Mouse (Mus musculus) midbrain, embryonic 11.5 days (tissue): ENCODE results near the gene Sbno2. TPM values are rescaled to one million over a fixed set of nuclear protein-coding genes. Genes with fewer than 3 reads are reported as not detected.

Experiments used
- ATAC-seq: fragments of 200-750 bp; cut with Nextera tagmentation; 2 replicates; pipeline ENCODE4 v1.8.0; 2017; ENCODE audit warnings: moderate TSS enrichment, moderate library complexity; ENCODE audit not compliant: low FRiP score
- DNase-seq: peaks from one replicate; pipeline ENCODE4 v3.0.0; 2015; ENCODE audit warnings: low spot score; ENCODE audit errors: missing footprints
- H3K27ac ChIP-seq: fragments of 300-500 bp; sonication (generic); 2 replicates; pipeline ENCODE4 v1.5.1; 2014; ENCODE audit warnings: low read depth, low read length
- H3K27me3 ChIP-seq: fragments of 300-500 bp; sonication (generic); 2 replicates; pipeline ENCODE4 v1.6.1; 2014; ENCODE audit warnings: mild to moderate bottlenecking, low read length, moderate library complexity, mixed read lengths; ENCODE audit not compliant: control insufficient read depth, insufficient read depth
- H3K36me3 ChIP-seq: fragments of 300-500 bp; sonication (generic); 2 replicates; pipeline ENCODE4 v1.6.1; 2014; ENCODE audit warnings: mild to moderate bottlenecking, low read length, moderate library complexity, mixed read lengths; ENCODE audit not compliant: control insufficient read depth, insufficient read depth
- H3K4me1 ChIP-seq: fragments of 300-500 bp; sonication (generic); 2 replicates; pipeline ENCODE4 v1.6.1; 2014; ENCODE audit warnings: low read length; ENCODE audit not compliant: control insufficient read depth, insufficient read depth
- H3K4me2 ChIP-seq: fragments of 300-500 bp; sonication (generic); 2 replicates; pipeline ENCODE4 v1.6.1; 2014; ENCODE audit warnings: mild to moderate bottlenecking, moderate library complexity
- H3K4me3 ChIP-seq: fragments of 300-500 bp; sonication (generic); 2 replicates; pipeline ENCODE4 v1.5.1; 2014; ENCODE audit warnings: low read depth, low read length
- H3K9ac ChIP-seq: fragments of 300-500 bp; sonication (generic); 2 replicates; pipeline ENCODE4 v1.6.1; 2014; ENCODE audit warnings: low read length
- H3K9me3 ChIP-seq: fragments of 300-500 bp; sonication (generic); 2 replicates; pipeline ENCODE4 v1.6.1; 2016; ENCODE audit warnings: low read length; ENCODE audit not compliant: control insufficient read depth
- WGBS: fragments of 180-500 bp; shearing (Covaris S2); extraction: QIAGEN DNeasy Blood & Tissue Kit; methylation state at CpG from one replicate; pipeline ENCODE4 v1.1.7; 2014; 5-methylcytosine and 5-hydroxymethylcytosine counted together
- polyA plus RNA-seq: library from polyadenylated mRNA; unstranded; fragments of >200 nt; fragmentation: Nextera tagmentation; extraction: Ambion mirVana; gene quantifications from 2 replicates; pipeline ENCODE4 v1.2.1, GENCODE M21; 2014

Sbno2 gene
- polyA plus RNA-seq, 1 experiment from 2014 or later, result 7.0 TPM

DNA sequence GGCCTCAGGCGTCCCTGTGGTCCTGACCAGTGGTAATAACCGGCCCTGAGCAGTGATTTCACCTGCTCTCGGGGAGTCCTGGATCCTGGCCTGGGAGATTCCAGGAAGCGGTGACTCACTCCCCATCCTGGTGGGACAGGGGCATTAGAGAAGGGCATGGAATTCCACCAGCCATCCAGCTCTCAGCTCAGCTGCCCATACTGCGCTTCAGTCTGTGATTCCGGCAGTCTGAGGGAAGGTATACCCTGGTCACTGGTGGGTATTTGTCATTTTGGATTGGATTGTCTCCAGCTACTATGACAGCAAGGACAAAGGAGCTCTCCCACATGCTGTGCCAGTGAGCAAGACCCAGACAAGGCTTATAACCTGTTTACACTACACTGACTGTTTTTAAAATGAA is 2.3 kb upstream of the Sbno2 start:
- Histone ChIP-seq H3K9me3 (no peaks in the 10 kb centered on the region), H3K4me2 (no peak overlapping the region), H3K4me1 (0 out of 2 replicates have a peak, but pooled peaks cover 2% of the 10 kb centered on the region), H3K4me3 (no peak overlapping the region), H3K27ac (no peak overlapping the region), H3K36me3 (no peaks in the 10 kb centered on the region), H3K9ac (no peak overlapping the region), H3K27me3 (no peaks in the 10 kb centered on the region)
- no peak for DNase-seq
- ATAC-seq, result no peak
- 67% methylated on average over 6 of the region's 6 CpGs for WGBS

DNA sequence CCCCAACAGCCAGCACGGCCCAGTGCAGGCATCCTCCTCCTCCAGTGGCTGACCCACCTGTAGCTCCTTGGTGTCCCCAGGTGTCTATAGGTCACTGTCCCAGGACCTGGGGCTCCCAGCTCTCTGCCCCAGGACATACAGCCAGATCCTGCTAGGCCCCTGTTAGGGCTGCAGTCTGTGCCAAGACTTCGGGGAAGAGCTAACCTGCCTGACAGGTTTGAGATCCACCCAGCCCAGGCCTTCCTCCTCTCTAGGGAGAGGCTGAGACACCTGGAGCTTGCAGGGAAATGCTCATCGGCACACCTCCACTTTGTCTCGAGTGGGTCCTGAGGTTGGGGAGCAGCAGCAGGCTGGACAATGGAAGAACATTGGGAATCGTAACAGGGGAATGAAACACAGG is 555 bp upstream of the Sbno2 start:
- Histone ChIP-seq H3K27ac (no peak overlapping the region), H3K9me3 (no peaks in the 10 kb centered on the region), H3K4me1 (peaks cover 8% of the 10 kb centered on the region; the same call in 1 of the 2 replicates), H3K4me3 (no peak overlapping the region), H3K36me3 (no peaks in the 10 kb centered on the region), H3K9ac (no peak overlapping the region), H3K4me2 (no peak overlapping the region), H3K27me3 (no peaks in the 10 kb centered on the region)
- no peak for ATAC-seq
- no peak for DNase-seq
- 80% methylated on average over 5 of the region's 5 CpGs for WGBS

DNA sequence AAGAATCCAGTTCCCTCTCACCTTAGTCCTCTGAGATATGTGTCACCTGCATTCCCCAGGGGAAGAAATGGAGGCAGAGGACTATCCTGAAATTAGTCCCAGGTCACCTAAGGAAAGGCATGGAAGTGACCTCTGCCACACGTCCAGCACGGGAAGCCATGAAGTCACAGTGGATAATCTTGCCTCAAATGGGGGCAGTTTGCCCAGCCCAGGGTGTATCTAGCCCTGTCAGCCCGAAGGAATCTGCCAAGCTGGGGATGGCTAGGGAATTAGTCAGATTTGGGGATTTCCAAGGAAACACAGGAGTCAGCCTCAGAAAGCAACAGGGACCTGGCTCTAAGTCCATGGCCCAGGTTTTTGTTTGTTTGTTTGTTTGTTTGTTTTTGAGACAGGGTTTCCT is 1.2 kb downstream of the Sbno2 start:
- no peaks in the 10 kb centered on the region for H3K27me3 ChIP-seq
- no peak overlapping the region for H3K27ac ChIP-seq
- no peaks in the 10 kb centered on the region for H3K9me3 ChIP-seq
- no peak overlapping the region for H3K4me3 ChIP-seq
- ATAC-seq (no peak), DNase-seq (no peak)
- H3K4me2 ChIP-seq, result no peak overlapping the region
- H3K36me3 ChIP-seq, result no peaks in the 10 kb centered on the region
- 77% methylated on average over 3 of the region's 3 CpGs for WGBS
- no peak overlapping the region for H3K9ac ChIP-seq
- peaks cover 8% of the 10 kb centered on the region; the same call in 1 of the 2 replicates for H3K4me1 ChIP-seq

DNA sequence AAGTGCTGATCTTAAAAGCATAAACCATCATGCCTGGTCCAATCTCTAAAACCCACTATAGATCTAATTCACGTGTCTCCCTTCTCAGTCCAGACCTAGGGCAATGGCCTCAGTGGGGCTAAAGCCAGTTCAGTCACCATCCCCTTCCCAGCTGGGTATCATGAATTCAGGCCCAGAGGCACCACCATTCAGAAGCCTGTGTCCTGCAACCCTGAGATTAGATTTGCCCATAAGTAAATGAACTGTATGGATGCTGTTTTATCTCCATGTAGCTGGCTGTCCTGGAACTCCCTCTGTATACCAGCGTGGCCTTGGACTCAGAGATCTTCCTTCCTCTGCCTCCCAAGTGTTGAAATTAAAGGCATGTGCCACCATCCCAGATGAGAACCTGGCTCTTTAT is 2.3 kb downstream of the Sbno2 start:
- WGBS, result 76% methylated on average over 2 of the region's 2 CpGs
- Histone ChIP-seq H3K27ac (no peak overlapping the region), H3K36me3 (no peaks in the 10 kb centered on the region), H3K9me3 (no peaks in the 10 kb centered on the region), H3K9ac (peak overlapping the region; percentile 91), H3K4me3 (no peak overlapping the region), H3K4me1 (peaks cover 8% of the 10 kb centered on the region; the same call in 1 of the 2 replicates), H3K27me3 (no peaks in the 10 kb centered on the region), H3K4me2 (peak overlapping the region; percentile 60; the same call in 1 of the 2 replicates)
- DNase-seq (no peak), ATAC-seq (0 out of 2 replicates have a peak, but pooled peaks have one; percentile 8)

DNA sequence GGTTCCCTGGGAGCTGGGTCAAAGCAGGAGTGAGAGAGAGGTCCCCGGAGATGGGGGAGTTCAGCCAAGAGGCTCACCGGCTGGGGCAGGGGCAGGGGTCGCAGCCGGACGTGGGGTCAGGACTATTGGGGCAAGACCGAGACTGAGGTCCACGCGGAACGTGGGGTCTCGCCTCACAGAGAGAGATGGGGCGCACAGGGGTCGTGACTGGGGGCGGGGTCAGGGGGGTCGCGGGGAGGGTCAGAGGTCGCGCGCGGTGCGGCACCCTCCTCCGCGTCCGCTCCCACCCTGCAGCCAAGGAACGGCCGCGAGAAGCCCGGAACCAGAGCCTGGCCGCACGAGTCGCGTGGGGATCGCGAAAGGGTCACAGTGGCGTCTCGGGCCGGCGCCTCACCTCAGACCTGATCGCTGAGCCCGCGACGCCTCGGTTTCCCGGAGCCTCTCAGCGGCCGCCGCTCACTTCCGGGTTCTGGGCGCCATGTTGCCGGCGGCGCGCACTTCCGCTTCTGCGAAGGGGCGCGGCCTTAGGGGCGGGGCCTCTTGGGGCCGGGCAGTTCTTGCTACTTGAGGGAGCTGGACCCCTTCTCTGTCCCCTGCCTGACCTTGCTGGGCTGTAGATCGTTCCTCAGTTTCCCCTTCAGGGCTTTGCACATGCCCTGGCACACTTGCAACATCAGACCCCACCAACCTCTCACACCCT is 3.0 kb downstream of the Sbno2 start:
- Histone ChIP-seq H3K4me1 (peaks cover 8% of the 10 kb centered on the region; the same call in 1 of the 2 replicates), H3K9ac (peak overlapping the region; percentile 91), H3K27me3 (no peaks in the 10 kb centered on the region), H3K9me3 (no peaks in the 10 kb centered on the region), H3K27ac (0 out of 2 replicates have a peak overlapping the region, but pooled peaks have one; percentile 8), H3K4me2 (peak overlapping the region; percentile 60), H3K36me3 (no peaks in the 10 kb centered on the region), H3K4me3 (peak overlapping the region; percentile 95)
- 0% methylated on average over 56 of the region's 59 CpGs for WGBS
- DNase-seq (peak; percentile 99), ATAC-seq (peak; percentile 92)

DNA sequence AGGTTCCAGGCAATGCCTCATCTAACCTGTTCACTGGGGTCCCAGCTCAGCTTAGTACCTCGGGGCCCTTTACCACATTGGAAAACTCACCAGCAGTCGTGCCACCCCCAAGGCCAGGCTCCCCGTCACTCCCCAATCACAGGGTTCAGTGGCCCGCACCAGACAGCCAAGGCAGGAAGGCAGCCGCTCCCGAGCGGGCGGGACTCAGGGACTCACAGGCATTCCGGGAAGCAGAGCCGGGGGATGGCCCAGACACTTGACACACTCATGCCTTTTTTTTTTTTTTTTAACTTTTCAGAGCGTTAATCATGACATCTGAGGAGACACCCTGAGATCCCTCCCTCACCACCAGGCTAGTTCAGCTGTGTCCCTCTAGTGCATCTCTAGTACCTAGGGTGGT is 4.4 kb downstream of the Sbno2 start:
- Histone ChIP-seq H3K4me1 (peaks cover 11% of the 10 kb centered on the region; the same call in 1 of the 2 replicates), H3K36me3 (no peaks in the 10 kb centered on the region), H3K4me2 (no peak overlapping the region)

DNA sequence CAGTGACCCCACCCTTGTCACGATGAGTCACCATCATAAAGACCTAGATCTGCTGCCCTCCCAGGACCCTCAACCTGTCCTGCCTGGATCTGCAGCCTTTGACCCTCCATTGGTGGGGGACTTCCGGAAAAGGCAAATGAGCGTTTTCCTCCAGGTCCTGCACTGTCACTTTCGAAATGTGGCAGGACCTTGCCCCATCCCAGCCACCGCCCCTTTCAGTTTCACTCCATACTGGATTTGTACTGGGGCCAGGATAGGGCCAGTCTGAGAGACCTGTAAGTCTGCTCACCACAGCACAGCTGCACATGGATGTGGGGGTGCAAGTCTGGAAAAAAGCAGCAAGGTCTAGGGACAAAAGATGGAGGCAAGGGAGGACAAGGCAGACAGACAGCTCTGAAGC is 6.7 kb downstream of the Sbno2 start:
- DNase-seq (no peak), ATAC-seq (no peak)
- Histone ChIP-seq H3K4me1 (peaks cover 11% of the 10 kb centered on the region; the same call in 1 of the 2 replicates), H3K9me3 (no peaks in the 10 kb centered on the region), H3K4me2 (no peak overlapping the region), H3K27ac (no peak overlapping the region), H3K27me3 (no peaks in the 10 kb centered on the region), H3K9ac (no peak overlapping the region), H3K36me3 (no peaks in the 10 kb centered on the region), H3K4me3 (no peak overlapping the region)
- 89% methylated on average over 5 of the region's 5 CpGs for WGBS

More for the DNA sequence above, 4.4 kb downstream of the Sbno2 start:
- no peak overlapping the region for H3K4me3 ChIP-seq
- ATAC-seq (no peak), DNase-seq (no peak)
- no peaks in the 10 kb centered on the region for H3K27me3 ChIP-seq
- H3K9me3 ChIP-seq, result no peaks in the 10 kb centered on the region
- WGBS, result 69% methylated on average over 11 of the region's 11 CpGs
- no peak overlapping the region for H3K27ac ChIP-seq
- H3K9ac ChIP-seq, result no peak overlapping the region

DNA sequence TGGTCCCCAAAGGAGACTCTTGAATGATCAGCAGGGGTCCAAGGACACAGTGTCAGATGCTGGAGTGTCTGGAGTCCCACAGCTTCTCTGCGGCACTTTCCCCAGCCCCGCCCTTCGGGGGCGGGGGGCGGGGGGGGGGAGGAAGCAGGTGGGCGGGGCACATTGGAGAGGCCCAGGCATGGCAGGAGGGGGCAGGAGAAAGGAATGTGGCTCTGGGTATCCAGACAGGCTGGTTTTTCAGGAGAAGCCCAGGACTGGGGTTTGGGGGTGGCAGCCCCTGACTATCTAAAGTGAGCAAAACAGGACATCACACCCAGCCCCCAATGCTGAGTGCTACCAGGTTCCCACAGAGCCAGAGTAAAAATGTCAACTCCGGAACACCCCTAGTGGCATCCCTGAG is 8.1 kb downstream of the Sbno2 start:
- H3K27ac ChIP-seq, result no peak overlapping the region
- DNase-seq, result no peak
- H3K4me1 ChIP-seq, result peaks cover 8% of the 10 kb centered on the region; the same call in 1 of the 2 replicates
- WGBS, result 29% methylated on average over 5 of the region's 7 CpGs
- ATAC-seq, result no peak
- H3K9ac ChIP-seq, result 0 out of 2 replicates have a peak overlapping the region, but pooled peaks have one; percentile 16
- H3K4me3 ChIP-seq, result no peak overlapping the region
- H3K36me3 ChIP-seq, result no peaks in the 10 kb centered on the region
- no peak overlapping the region for H3K4me2 ChIP-seq
- H3K27me3 ChIP-seq, result no peaks in the 10 kb centered on the region
- H3K9me3 ChIP-seq, result no peaks in the 10 kb centered on the region

DNA sequence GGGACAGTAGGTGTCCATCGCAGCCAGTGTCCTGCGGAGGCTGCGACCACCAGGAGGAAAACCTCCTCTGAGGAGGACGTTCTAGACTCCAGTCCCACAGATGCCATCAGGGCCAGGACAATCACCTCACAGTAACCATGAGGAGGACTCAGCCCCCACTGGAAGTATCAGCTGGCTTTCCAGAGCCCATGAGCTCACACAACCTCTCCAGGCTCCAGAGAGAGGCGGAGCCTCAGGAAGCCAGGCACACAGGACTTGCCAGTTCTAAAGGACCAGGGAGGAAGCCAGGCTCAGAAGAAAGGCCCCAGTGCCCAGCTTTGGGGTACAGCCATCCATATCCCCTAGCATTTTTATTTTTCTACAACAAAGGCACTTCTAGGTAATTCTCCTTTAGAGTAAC is 9.8 kb downstream of the Sbno2 start:
- Histone ChIP-seq H3K9me3 (no peaks in the 10 kb centered on the region), H3K9ac (no peak overlapping the region), H3K27me3 (no peaks in the 10 kb centered on the region), H3K27ac (no peak overlapping the region), H3K4me2 (no peak overlapping the region), H3K4me1 (0 out of 2 replicates have a peak, but pooled peaks cover 3% of the 10 kb centered on the region), H3K36me3 (no peaks in the 10 kb centered on the region), H3K4me3 (no peak overlapping the region)
- no peak for ATAC-seq
- WGBS, result 80% methylated on average over 5 of the region's 5 CpGs
- no peak for DNase-seq
